Mouse (Mus musculus): ENCODE results near the gene Dusp16.

DNA sequence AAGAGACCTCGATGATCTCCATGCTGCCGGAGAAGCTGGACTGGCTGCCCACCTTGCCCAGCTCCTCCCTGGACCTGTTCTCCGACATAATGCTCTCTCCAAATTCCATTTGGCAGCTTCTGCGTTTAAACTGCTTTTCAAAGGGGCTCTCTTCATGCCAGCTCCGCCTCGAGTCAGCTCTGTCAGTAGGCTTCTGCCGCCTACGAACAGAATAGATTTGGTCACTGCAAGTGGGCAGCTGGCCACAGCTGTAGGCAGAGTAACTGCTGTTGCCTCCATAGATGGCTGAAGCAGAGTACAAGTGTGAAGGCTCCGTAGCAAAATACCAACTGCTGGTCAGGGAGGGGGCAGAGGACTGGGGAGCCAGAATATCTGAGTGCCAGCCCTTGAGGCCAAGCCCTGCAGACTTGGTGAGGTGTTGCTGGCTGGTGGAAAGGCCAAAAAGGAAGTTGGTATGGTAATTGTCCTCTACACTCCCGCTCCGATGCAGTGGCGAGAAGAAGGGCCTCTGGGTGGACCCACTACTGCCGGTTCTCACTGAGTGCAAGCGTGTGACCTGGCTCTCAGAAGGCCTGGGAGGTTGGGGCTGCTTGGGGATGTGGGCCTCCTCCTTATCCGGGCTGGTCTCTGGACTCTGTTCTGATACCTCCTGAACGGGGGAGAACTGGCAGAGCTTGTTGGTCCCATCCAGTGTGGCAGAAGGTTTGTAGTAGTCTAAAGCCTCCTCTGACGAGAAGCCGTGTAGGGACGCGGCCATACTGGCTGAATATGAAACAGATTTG lies 74.3 kb downstream of the Dusp16 start:
- no peak for TF ChIP-seq CTCF (conservative IDR thresholded peaks at IDR 0.05; ENCODE audit: low read length)
- no peak for TF ChIP-seq NANOG (IDR thresholded peaks at IDR 0.05; ENCODE audit: borderline replicate concordance, low read length)
